Mouse (Mus musculus) lung, adult 2 months (tissue): ENCODE results near the gene Cdkn1c.

Experiments
- CTCF ChIP-seq: fragments of 200-500 bp; IDR thresholded peaks from 2 replicates; pipeline ENCODE4 v1.5.1; 2011; ENCODE audit warnings: mild to moderate bottlenecking, low read length, control low read depth; ENCODE audit not compliant: insufficient read depth
- POLR2A ChIP-seq: fragments of 200-500 bp; IDR thresholded peaks from 2 replicates; pipeline ENCODE4 v1.6.1; 2011; ENCODE audit warnings: low read depth, mild to moderate bottlenecking, control low read depth, low read length, borderline replicate concordance; ENCODE audit errors: extremely low read depth

DNA sequence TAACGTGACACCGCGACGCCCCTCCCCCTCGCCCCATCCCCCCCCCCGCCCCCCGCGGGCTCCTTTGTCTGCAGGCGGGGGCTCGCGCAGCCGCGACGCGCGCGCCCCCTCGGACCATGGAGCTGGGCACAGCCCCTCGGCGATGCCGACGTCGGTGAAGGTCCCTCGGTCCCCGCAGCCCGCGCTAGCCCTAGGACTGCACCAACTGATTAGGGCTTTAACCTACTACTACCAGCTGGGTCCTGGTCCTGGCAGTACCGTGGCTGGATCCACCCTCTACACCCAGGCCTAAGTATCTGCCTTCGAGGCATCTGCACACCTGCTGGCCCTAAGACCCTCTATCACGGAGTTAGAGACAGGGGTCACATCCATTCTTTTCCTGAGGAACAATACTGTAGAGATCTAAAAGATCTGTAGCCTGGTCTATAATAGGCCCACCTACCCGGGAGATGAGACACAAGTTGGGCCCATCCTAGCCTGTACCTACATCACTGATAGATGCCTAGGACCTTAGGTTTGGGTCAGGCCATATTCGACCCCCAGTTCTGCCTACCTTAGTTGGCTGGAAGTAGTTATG lies 532 bp upstream of the Cdkn1c start:
- TF ChIP-seq CTCF (no peak), POLR2A (no peak)
